Mouse (Mus musculus): ENCODE results near the gene Zbtb8b.

DNA sequence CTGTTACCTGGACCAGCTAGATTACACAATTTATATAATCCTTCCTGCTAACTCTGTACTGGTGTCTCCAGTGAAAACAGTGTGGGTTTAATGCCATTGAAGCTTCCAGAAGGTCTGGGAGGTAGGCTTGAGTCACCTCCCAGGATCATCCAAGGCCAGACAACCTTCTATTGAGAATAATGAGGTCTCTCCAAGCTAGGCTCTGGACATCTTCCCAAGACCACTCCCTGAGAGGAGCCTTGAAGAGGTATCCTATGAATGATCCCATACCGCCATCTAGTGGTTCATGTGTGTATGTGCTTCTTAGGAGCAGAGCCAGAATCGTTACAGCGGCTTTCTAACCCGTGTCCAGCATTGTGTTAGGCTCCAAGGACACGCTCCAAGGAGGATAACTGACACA lies 14.6 kb upstream of the Zbtb8b start:
- TF ChIP-seq CTCF (conservative IDR thresholded peaks at IDR 0.05; ENCODE audit: low read length) (peak; percentile 79), NANOG (IDR thresholded peaks at IDR 0.05; ENCODE audit: borderline replicate concordance, low read length) (no peak), POU5F1 (IDR thresholded peaks at IDR 0.05; ENCODE audit: borderline replicate concordance, low read length) (no peak)
